ENCODE assay signal across 9 mouse cellular contexts in genomic region chr9:120259805-120260204, GRCm38 (mm10). TPM values are rescaled to one million over a fixed set of nuclear protein-coding genes. Genes with fewer than 3 reads are reported as not detected.
DNase-seq lines count a peak whose midpoint lies in the region; ATAC-seq and TF ChIP-seq lines count a peak whose summit lies in the region.
"Had no signal": no experiment of that assay in that cellular context is flagged by ENCODE, and none has a peak within 500 bp of the region (broad histone marks: within the 10 kb centered on the region; RNA-seq: fewer than 3 reads in every experiment).

No protein-coding gene starts in this region.

- no peak for TF ChIP-seq POLR2A in heart, adult 2 months (IDR thresholded peaks at IDR 0.05; ENCODE audit: insufficient read depth, low read depth, low read length)

- intact Hi-C loops in heart, adult 2 months (cut with DNase I), result no loop called here

- no peak overlapping the region for H3K4me2 ChIP-seq in heart, embryonic 11.5 days
- no peak overlapping the region for H3K4me2 ChIP-seq in intestine, embryonic 15.5 days (replicated peaks)
- H3K4me2 ChIP-seq: liver, embryonic 13.5 days had no signal

- no peak overlapping the region for H3K4me3 ChIP-seq in heart, adult 2 months
- H3K4me3 ChIP-seq in heart, embryonic 11.5 days (ENCODE audit: low read depth, low read length), result no peak overlapping the region
- no peak overlapping the region for H3K4me3 ChIP-seq in intestine, embryonic 15.5 days (replicated peaks)
- H3K4me3 ChIP-seq: liver, embryonic 13.5 days had no signal

- TF ChIP-seq EP300 in heart, adult 2 months (IDR thresholded peaks at IDR 0.05; ENCODE audit: insufficient read depth, low read depth, low read length), result no peak

- H3K27me3 ChIP-seq in heart, adult 2 months (ENCODE audit: control insufficient read depth, insufficient read depth, low read length), result no peaks in the 10 kb centered on the region
- H3K27me3 ChIP-seq in heart, embryonic 11.5 days (ENCODE audit: control insufficient read depth, insufficient read depth, low read length), result no peaks in the 10 kb centered on the region
- H3K27me3 ChIP-seq in intestine, embryonic 15.5 days (replicated peaks), result no peaks in the 10 kb centered on the region
- H3K27me3 ChIP-seq: liver, embryonic 13.5 days had no signal

- no peak overlapping the region for H3K9ac ChIP-seq in heart, adult 2 months (ENCODE audit: low read depth, low read length)
- no peak overlapping the region for H3K9ac ChIP-seq in heart, embryonic 11.5 days (ENCODE audit: low read depth, low read length)
- no peak overlapping the region for H3K9ac ChIP-seq in intestine, embryonic 15.5 days
- H3K9ac ChIP-seq: liver, embryonic 13.5 days had no signal

- no peaks in the 10 kb centered on the region for H3K79me2 ChIP-seq in heart, adult 2 months (replicated peaks; ENCODE audit: control insufficient read depth, insufficient read depth, low read length)

- ATAC-seq in heart, embryonic 11.5 days (replicated peaks; ENCODE audit: insufficient number of reproducible peaks, low FRiP score, low TSS enrichment), result no peak
- no peak for ATAC-seq in intestine, embryonic 15.5 days

- H3K27ac ChIP-seq in heart, adult 2 months, result no peak overlapping the region
- no peak overlapping the region for H3K27ac ChIP-seq in heart, embryonic 11.5 days (ENCODE audit: low read depth, low read length)
- H3K27ac ChIP-seq in intestine, embryonic 15.5 days, result no peak overlapping the region
- H3K27ac ChIP-seq: liver, embryonic 13.5 days had no signal

- no peaks in the 10 kb centered on the region for H3K36me3 ChIP-seq in heart, adult 2 months (ENCODE audit: control insufficient read depth, insufficient read depth, low read length)
- H3K36me3 ChIP-seq in heart, embryonic 11.5 days (ENCODE audit: control insufficient read depth, insufficient read depth, low read length), result no peaks in the 10 kb centered on the region
- H3K36me3 ChIP-seq in intestine, embryonic 15.5 days, result no peaks in the 10 kb centered on the region
- H3K36me3 ChIP-seq: liver, embryonic 13.5 days had no signal

- no peak for TF ChIP-seq CTCF in heart, adult 2 months (IDR thresholded peaks at IDR 0.05)

- 40% methylated on average over 8 of the region's 8 CpGs for WGBS in heart, adult 2 months
- WGBS in heart, embryonic 11.5 days (ENCODE audit: insufficient replicate concordance), result 84% methylated on average over 8 of the region's 8 CpGs
- 59% methylated on average over 8 of the region's 8 CpGs for WGBS in intestine, embryonic 15.5 days

- DNase-seq in heart, adult 2 months, result peak; percentile 27 to 34
- DNase-seq in 416B (ENCODE audit: low read depth), result peak; percentile 23
- DNase-seq in ZHBTc4 (ENCODE audit: low read depth, low spot score), result peak; percentile 27
- peak; percentile 50 to 80 for DNase-seq in layer of hippocampus, adult 18-20 months (ENCODE audit: low spot score in 2 of 2)
- DNase-seq in right cerebral cortex, postnatal 4 days, result peak; percentile 73
- no peak for DNase-seq in cerebellum, adult 9-11 months
- DNase-seq: liver, embryonic 13.5 days had no signal

- no peaks in the 10 kb centered on the region for H3K4me1 ChIP-seq in heart, adult 2 months (ENCODE audit: control insufficient read depth, insufficient read depth, low read length)
- H3K4me1 ChIP-seq in heart, embryonic 11.5 days (ENCODE audit: control insufficient read depth, insufficient read depth, low read length), result no peaks in the 10 kb centered on the region
- no peaks in the 10 kb centered on the region for H3K4me1 ChIP-seq in intestine, embryonic 15.5 days (replicated peaks)
- H3K4me1 ChIP-seq: liver, embryonic 13.5 days had no signal

- no peaks in the 10 kb centered on the region for H3K9me3 ChIP-seq in heart, embryonic 11.5 days (replicated peaks; ENCODE audit: control insufficient read depth, low read length)
- no peaks in the 10 kb centered on the region for H3K9me3 ChIP-seq in intestine, embryonic 15.5 days
- H3K9me3 ChIP-seq: liver, embryonic 13.5 days had no signal

RNA-seq across cellular contexts. Expression of gene Myrip, which starts 41.5 kb away (rescaled TPM):
- total RNA-seq in heart, adult 2 months (2021), result 1 to 10 TPM; 5.4 to 6.2 TPM
- 1.5 and 1.8 TPM in 2 replicates for polyA plus RNA-seq in heart, adult 2 months (2012; rRNA removed)
- 0.11 and 0.15 TPM in 2 replicates for polyA plus RNA-seq in heart, embryonic 11.5 days (2014; fragmentation: Nextera tagmentation; extraction: Ambion mirVana)
- 10 to 100 TPM; 55.9 to 64.3 TPM for total RNA-seq in layer of hippocampus, adult 18-20 months (2021)
- polyA plus RNA-seq in intestine, embryonic 15.5 days (2015; fragmentation: Nextera tagmentation; extraction: Ambion mirVana), result 0.89 and 1.3 TPM in 2 replicates
